Mouse (Mus musculus): ENCODE results near the gene Cenpb.
A peak's percentile ranks its signal among the peaks of the same experiment; 100 is the strongest.

Cenpb gene

DNA sequence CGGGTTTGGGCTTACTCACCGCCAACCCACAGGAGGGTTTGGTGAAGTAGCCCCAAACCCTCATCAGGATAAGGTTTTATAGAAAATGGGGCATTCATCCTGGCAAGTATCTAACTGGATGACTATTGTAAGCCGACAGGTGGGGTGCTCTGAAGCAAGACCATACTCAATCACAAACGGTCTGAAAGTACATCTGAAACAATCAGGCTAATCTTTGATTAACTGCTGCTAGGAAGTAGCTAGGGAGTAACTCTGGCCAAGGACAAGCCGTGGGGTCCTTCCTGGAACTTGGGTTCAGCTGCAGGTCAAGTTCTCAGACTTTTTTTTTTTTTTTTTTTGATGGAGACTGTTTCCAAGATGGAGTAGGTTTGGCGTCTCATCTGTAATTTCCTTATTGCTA, 11.9 kb downstream of the Cenpb start:
- no peak for DNase-seq (ENCODE audit: low spot score in 2 of 2)

DNA sequence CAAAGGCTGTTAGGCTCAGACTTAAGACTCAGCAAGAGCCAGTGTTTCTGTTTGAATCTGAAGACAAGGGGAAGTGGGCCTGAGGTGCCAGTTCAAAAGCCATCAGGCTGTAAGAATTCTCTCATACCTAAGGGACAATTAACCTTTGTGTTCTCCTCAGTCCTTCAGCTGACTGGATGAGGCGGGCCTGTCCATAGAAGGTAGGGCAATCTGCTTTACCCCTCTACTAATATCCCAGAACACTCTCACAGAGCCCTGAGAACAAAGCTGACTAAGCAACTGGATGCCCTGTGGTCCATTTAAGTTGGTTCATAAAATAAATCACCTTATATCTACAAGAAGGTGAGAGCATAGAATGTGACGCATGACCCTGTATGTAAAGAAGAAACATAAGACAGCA, 13.7 kb downstream of the Cenpb start:
- no peak for DNase-seq (ENCODE audit: low spot score in 2 of 2)

DNA sequence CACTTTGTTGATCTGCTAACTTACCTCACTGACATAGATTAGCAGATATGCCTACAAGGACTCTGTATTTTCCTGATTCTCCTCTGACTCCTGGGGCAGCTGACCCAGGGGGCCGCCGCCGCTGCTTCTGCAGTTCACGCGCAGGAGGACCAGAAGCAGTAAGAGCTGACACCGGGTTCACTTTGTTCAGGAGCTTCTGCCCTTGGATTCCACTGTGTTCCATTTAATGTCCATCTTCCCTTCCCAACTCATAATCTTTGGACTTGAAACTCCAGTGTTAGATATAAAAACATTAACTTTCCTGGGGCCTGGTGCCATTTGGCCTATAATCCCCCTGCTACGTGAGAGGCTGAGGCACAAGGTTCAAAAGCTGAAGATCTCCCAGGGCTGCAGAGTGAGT, 15.9 kb downstream of the Cenpb start:
- no peak for DNase-seq (ENCODE audit: low spot score in 2 of 2)

DNA sequence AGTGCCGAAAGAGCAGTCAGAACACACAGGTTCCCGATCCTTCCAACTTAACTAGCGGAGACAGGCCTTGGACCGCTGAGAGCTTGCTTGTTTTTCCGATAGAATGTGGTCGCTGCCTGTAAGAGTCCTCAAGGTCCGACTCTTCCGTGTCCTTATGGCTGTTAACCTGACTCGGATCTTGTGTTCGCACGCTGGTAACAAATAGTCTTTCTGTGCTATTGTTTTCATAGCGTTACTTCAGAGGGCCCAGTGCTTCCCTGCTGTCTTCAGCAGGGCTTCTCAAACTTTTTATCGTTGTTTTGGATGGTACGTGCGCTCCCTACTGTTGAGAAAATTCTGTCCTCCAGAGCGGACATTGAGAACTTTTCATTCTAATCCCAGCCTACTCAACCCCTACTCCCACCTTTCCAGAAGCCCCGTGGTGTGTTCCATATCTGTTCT, 19.2 kb downstream of the Cenpb start:
- DNase-seq (ENCODE audit: low spot score in 2 of 2) = no peak

DNA sequence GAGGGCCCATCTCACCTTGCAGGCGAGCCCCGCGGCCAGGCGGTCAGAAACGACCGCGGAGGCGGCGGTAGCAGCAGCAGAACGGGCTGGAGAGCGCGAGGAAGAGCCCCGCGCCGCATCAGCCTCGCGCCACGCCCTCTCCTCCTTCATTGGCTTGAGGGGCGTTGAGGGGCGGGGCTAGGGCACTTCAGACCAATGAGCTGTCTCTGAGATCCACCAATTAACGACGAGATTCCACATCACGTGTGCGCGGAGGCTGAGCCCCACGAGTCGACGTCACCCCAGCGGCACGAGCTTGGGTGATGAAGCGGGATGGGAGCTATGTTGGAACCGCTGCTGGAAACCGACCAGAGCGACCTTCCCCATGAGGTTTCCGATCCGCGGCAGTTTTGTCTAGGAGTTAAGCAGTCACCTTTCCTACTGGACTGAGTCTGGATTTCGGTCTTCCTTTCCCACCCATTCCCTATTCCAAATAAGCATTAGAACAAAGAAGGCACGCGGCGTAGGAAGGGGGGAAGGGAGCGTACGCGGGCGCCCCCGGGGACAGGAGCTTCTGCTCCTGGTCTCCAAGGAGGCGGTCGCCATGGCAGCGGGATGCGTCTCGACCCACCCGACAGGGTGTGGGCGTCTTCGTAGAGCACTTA, 19.8 kb downstream of the Cenpb start, which contains the start of gene 1700037H04Rik:
1700037H04Rik (minus strand) TSS at position 144 of the 644 bp plus-strand sequence.
- peak; percentile 93 to 97 for DNase-seq (ENCODE audit: low spot score in 2 of 2)

DNA sequence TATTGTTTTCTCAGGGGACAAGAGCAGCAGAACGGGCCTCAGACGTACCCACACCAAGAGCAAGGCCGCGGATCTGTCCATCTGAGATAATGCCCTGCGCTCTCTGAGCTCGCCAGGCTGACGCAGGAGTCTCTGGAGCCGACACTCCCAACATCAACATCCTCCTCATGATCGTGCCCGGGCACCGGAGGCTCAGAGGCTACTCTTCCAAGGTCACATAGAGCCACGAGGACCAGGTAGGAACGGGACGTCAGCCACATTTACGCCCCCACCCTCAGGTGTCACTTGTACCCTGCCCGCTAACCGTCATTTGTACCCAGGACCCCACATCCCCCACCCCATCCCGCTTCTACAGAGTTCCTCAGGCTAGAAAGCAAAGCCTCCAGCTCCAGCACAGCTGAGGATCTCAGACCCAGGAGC, 20.4 kb downstream of the Cenpb start:
- peak in 1 of 2 experiments; percentile 26 for DNase-seq (ENCODE audit: low spot score in 2 of 2)

DNA sequence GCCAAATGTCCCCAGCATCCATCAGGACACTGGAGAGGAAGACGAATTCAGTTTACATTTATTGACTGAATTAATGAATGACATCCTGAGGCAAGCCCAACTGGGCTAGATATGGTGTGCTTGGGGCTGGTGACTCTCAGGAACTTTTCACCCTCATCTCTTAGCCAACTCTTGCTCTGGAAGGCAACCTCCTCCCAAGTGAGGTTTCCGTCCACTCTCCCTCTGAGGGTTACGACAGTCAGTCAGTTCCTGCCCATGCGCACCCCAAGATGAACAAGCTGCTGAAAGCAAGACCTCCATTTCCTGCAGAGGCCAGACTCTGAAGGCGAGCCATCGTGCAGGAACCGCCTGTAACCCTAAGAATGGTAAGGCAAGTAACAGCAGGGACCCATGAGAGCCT, 22.9 kb downstream of the Cenpb start:
- no peak for DNase-seq (ENCODE audit: low spot score in 2 of 2)

DNA sequence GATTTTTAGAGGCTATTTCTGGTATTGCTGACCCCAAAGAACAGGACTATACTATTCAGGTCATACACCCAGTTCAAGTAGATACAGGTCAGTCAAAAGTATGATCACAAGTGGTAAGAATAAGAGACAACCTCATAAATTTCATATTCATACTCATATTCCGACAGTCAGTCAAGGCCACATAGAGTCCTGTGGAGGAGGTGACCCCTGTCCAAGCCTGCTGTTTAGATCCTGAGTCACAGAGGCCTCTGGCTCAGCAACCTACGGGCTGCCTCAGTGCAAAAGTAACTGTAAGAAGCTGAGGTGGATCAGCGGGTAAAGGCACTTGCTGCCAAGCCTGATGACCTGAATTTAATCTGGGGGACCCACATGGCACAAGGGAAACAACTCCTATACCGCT, 25.8 kb downstream of the Cenpb start:
- DNase-seq (ENCODE audit: low spot score in 2 of 2) = no peak

DNA sequence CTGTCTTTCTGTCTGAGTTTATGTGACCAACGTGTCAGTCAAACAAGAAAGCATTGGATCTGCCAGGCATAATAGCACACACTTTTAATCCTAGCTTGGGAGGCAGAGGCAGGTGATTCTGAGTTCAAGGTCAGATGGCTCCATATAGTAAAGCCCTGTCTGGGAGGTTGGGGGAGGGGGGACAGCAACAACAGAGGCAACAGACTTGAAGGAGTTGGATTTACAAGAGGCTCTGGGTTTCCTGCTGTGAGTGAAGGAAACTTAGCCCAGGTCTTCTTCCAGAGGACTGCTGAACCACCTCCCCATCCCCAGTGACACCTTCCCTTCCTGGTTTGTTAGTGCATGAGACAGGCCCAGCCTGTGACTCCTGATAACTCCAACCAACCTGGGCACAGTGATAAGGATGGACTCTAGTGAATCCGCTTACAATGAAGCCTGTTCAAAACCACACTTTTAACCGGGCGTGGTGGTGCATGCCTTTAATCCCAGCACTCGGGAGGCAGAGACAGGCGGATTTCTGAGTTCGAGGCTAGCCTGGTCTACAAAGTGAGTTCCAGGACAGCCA, 27.6 kb downstream of the Cenpb start:
- DNase-seq (ENCODE audit: low spot score in 2 of 2) = no peak

DNA sequence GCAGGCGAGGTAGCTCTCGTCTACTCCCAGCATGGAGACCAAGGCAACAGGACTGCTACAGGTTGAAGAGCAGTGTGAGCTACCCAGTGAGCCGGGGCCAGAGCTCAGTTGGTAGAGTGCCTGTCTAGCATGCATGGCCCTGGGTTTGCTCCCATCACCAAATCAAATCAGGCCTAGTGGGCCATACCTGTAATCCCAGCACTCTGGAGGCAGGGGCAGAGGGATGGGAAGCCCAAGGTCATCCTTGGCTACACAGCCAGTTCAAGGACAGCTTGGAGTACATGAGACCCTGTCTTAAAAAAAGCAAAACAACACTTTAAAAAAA, 30.7 kb downstream of the Cenpb start:
- no peak for DNase-seq (ENCODE audit: low spot score in 2 of 2)

DNA sequence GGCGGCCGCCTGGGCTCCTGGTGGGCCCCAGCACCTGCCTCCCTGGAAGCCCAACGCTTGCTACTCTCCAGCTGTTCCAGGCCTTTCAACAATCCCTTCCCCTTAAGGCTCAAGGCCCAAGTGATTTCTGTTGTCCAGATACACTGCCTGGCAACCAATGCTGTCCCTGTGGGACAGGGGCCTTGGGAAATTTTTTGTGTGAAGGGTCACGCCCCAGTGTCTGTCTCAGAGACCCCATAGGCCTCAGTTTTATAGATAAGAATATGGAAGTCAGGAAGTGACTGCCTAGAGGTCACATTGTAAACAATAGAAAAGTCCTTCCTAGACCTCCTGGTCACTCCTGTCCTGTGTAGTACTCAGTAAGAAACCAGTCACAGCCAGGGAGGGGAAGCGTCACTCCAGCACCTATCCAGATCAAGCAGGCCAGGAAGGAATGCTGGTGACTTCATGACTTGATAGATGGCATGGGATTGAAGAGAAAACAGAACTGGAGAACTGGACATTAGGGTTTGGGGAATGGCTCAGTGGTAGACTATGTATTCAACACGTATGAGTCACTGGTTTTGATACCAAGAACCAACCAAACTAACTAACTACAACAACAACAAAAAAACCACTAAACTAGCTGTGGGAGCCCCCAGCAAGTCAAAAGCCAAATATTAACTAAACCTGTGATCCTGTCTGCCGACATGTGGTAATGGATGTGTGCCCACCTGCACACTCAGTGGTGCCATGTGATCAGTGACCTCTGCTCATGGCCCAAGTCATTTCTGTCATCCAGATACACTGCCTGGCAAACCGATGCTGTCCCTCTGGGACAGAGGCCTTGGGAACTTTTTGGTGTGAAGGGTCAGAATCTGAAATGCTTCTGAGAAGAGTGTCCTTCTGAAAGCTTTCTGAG, 31.3 kb downstream of the Cenpb start:
- DNase-seq (ENCODE audit: low spot score in 2 of 2) = no peak

DNA sequence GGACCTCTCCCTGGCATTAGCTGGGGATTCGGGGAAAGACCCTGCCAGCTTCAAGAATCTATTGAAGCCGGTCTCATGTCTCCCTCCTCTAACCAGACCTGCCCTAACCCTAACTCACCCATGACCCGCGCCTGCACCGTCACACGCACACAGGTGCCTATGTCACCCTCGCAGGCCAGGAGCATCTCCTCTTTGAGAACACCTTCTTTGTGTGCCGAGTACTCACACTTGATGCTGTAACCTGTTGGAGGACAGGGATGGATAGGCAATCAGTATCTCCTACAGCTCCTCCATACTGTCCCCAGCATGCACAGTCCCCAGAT, 32.9 kb downstream of the Cenpb start:
- DNase-seq (ENCODE audit: low spot score in 2 of 2) = no peak

DNA sequence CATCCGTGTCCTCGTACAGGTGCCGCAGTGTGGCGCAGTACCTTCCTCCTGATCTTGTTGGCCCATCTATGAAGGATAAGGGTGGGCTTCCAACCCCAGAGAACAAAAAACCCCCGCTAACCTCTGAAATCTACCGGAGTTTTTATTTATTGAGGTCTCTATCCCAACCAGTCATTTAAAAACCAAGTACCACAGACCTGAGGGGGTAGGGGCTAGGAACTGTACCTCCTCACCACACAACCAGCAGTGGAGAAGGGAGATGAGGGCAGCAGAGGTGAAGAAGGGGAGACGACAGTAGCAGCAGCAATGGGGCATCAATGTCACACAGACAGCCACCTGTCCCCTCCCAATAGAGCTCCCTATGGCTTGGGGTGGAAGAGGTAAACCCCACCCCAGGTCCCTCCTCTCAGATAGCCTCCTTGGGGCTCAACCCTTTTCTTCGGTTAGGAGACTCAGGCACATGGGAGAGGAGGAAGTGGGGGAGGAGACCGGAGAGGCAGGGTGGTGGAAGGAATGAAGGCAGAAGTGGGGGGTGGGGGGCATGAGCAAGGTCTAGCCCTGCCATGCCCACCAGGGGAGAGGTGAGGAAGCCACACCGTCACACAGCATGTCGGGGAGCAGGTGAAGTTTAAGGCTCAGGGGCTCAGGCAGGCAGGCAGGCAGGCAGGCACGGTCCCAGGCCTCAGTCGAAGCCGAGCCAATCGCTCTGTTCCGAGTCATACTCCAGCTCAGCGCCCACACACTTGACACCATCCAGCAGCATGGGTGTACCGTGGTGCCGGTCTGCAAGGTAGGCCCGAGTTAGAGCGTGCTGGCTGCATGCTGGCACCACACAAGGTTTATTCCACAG, 33.4 kb downstream of the Cenpb start:
- peak in 1 of 2 experiments; percentile 12 for DNase-seq (ENCODE audit: low spot score in 2 of 2)

DNA sequence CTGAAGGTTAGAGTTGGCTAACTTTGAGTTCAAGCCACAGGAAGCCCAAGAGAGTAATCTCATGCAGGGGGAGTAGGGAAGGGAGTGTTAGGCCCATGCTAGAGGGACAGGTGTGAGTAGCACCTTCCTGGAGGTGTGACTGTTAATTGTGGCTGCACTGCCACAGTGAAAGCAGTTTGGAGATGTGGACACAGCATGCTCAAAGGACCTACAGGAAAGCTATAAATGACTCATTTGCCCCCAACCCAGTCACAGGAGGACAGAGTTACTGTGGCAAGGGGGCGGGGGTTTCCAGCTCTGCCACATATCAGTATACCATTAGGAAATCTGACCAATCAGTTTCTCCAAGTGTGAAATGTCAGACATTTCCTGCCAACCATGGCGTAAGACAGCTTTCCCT, 34.3 kb downstream of the Cenpb start:
- no peak for DNase-seq (ENCODE audit: low spot score in 2 of 2)

DNA sequence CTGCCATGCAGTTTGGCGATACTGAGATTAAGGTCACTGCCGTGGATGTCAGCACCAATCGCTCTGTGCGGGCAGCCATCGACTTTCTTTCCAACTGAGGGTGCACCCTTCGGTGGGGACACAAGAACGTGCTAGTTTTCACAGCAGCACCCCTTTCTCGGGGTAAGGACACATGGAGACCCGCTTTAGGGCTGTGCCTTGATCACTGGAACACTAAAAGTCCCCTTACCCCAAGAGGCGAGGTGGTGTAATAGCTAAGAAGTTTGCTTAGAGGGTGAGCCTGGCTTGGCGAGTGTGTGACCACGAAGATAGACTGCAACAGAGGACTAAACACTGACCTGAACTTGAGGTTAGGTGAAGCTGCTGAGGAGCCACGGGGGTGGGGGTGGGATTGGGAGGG, 34.7 kb downstream of the Cenpb start:
- DNase-seq (ENCODE audit: low spot score in 2 of 2) = no peak

DNA sequence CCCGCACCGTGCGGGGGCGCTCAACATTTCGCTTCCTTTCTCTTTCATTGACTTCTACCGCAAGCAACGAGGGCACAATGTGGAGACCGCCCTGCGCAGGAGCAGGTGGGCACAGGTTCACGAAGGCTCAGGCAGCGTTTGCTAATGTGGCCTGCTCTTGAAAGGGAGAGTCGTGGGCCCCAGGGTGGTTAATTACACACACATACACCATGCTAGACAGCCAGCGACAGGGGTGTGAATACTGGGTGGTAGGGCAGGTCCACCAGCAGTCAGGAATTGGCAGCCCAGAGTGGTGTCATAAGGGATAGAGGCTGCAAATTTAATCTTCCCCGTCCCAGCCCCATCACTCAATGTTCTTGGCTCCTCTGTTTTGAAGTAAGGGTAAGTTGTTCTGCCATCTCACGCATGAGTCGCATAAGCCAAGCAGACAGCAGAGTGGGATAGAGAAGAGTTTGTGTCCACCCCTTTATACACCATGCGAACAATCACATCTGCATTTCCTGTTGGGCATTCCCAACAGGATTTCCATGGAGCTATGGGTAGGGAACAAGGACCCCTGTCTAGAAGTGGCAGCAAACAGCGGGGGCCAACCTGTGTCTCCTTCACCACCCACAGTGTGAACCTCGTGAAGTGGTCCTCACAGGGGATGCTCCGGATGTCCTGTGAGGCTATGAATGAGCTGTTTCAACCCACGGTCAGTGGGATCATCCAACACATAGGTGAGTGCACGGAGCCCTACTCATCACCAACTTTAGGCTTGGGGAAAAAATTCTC, 36.7 kb downstream of the Cenpb start:
- DNase-seq (ENCODE audit: low spot score in 2 of 2) = no peak

DNA sequence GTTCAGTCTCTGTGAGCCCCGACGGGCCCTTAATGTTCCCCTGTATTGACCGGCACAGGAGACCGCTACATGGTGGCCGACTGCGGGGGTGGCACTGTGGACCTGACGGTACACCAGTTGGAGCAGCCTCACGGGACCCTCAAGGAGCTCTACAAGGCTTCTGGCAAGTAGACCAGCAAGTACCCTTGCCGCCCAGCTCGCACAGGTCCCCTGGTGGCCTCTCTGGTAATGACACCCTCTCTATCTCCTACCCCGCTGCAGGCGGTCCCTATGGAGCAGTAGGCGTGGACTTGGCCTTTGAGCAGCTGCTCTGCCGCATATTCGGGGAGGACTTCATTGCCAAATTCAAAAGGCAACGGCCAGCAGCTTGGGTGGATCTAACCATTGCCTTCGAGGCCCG, 37.3 kb downstream of the Cenpb start:
- DNase-seq (ENCODE audit: low spot score in 2 of 2) = peak; percentile 40 to 42

DNA sequence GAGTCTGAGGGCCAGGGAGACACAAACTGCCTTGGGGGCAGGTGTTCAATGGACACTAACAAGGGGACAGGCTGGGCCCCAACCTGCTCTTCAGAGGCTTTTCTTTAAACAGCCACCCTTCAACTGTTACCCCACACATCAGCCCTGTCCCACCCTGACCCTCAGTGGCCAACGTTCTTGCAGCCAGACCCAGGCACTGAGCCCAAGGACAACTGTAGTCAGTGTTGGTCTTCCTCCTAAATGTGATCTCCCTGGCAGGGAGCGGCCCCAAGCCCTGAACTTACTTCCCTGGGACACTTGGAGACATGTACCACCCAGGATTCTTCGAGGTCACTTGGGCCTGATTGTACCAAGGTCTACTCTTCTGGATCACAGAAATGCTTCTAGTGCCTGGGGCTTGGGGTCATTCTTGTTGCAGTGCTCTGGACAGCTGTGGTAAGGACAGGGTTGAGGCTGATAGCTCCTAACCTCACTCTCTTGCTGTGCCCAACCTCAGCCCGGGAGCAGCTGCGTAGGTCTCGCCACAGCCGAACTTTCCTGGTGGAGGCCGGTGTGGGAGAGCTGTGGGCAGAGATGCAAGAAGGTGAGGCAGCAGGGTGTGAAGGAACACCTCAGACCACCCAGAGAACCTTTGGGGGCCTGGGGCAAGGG, 38.4 kb downstream of the Cenpb start:
- no peak for DNase-seq (ENCODE audit: low spot score in 2 of 2)

DNA sequence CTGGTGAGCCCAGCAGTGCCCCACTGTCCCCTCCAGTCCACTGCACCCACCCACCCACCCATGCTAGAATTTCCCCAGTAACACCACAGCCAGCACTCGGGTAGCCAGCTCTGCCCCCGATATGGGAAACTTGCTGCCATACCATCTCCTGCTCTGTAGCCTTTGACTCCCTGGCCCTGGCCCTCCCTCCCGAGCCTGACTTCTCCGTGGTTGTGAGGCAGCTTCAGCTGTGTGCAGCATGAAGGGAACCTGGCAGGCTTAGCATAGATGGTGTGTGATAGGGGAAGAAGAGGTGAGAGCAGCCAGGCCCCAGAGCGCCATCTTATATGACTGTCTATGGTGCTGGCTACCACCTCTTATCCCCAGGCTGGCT, 39.3 kb downstream of the Cenpb start:
- DNase-seq (ENCODE audit: low spot score in 2 of 2) = no peak

DNA sequence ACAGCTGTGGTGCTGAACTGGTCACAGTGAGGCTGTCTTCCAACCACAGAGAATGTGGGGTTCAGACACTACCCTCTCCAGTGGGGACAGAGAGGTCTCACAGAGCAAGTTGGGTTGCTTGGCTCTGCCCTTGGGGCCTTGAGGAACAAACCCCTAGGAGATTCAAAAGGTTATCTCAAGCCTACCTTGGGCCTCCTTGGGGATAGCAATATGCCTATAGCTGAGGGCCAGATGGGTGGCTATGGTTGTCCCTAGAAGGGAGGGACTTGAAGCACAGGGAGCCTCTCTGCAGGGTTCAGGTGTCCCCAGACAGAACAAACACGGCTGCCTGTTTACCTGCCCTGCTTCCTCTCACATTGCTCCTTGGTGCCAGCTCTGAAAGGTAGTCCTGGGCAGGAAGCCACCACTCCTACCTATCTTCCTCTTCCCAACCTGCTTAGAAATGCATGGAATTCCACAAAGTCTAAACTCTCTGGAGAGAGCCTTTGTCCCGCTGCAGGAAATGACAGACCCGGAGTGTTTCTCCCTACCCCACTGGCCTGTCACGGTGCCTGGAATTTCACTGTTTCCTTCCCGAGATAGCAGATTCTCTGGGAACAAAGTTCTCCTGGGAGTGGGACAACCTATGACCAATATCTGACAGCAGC, 39.9 kb downstream of the Cenpb start:
- no peak for DNase-seq (ENCODE audit: low spot score in 2 of 2)

Measured in frontal cortex, postnatal 36 days (tissue).